Mouse (Mus musculus): ENCODE data around the gene Baiap2l1.

GRCm38 (mm10) chr5:144286591-144287266 lies 71.2 kb downstream of the Baiap2l1 start:
- TF ChIP-seq CTCF (IDR thresholded peaks at IDR 0.05; ENCODE audit: control insufficient read depth, insufficient read depth, insufficient replicate concordance, low read depth, low read length) = no peak
- TF ChIP-seq POLR2A (IDR thresholded peaks at IDR 0.05; ENCODE audit: control insufficient read depth, low read depth, low read length) = no peak
